Mouse (Mus musculus) kidney, adult 2 months (tissue): ENCODE measurements around the gene Tead1. TPM values are rescaled to one million over a fixed set of nuclear protein-coding genes. Genes with fewer than 3 reads are reported as not detected.

ENCODE experiments used
- DNase-seq: peaks from one replicate; pipeline ENCODE4 v3.0.0; 2021
- H3K27ac ChIP-seq: fragments of 200-500 bp; 2 replicates; pipeline ENCODE4 v1.5.1; 2012; ENCODE audit warnings: low read depth, low read length, control low read depth, inconsistent platforms; ENCODE audit not compliant: insufficient read depth
- H3K27me3 ChIP-seq: fragments of 200-500 bp; replicated peaks from 2 replicates; pipeline ENCODE4 v1.6.1; 2012; ENCODE audit warnings: mild to moderate bottlenecking, moderate library complexity, low read length, inconsistent platforms; ENCODE audit not compliant: control insufficient read depth, insufficient read depth
- H3K36me3 ChIP-seq: fragments of 200-500 bp; 2 replicates; pipeline ENCODE4 v1.6.1; 2012; ENCODE audit warnings: mild to moderate bottlenecking, moderate library complexity, low read length, inconsistent platforms; ENCODE audit not compliant: control insufficient read depth, insufficient read depth
- H3K4me1 ChIP-seq: fragments of 200-500 bp; 2 replicates; pipeline ENCODE4 v1.6.1; 2011; ENCODE audit warnings: low read length; ENCODE audit not compliant: control insufficient read depth, insufficient read depth
- H3K4me3 ChIP-seq: fragments of 200-500 bp; 2 replicates; pipeline ENCODE4 v1.5.1; 2011; ENCODE audit warnings: mild to moderate bottlenecking, low read depth, low read length, control low read depth; ENCODE audit not compliant: insufficient read depth
- CTCF ChIP-seq: fragments of 200-500 bp; conservative IDR thresholded peaks from 2 replicates; pipeline ENCODE4 v1.5.1; 2011; ENCODE audit warnings: low read depth, mild to moderate bottlenecking, control low read depth, low read length, moderate library complexity, mixed read lengths; ENCODE audit not compliant: insufficient read depth, insufficient read length
- POLR2A ChIP-seq: fragments of 200-500 bp; IDR thresholded peaks from one replicate; pipeline ENCODE4 v1.6.1; 2011; ENCODE audit warnings: low read depth, low read length, control low read depth
- WGBS: fragments of 180-500 bp; shearing (Covaris S2); methylation state at CpG from one replicate; pipeline ENCODE4 v1.1.7; 2018; 5-methylcytosine and 5-hydroxymethylcytosine counted together
- polyA plus RNA-seq: library from polyadenylated mRNA; depleted of rRNA; stranded (reverse); fragments of >200 nt; gene quantifications from 2 replicates; pipeline ENCODE4 v1.2.3, GENCODE M21; 2012

Gene Tead1
- polyA plus RNA-seq, 1 experiment = 14.7 TPM

GRCm38 (mm10) chr7:112748327-112748726 lies 69.2 kb downstream of the Tead1 start:
- Histone ChIP-seq H3K4me1 (peaks cover 23% of the 10 kb centered on the region), H3K27me3 (no peaks in the 10 kb centered on the region), H3K4me3 (no peak overlapping the region), H3K36me3 (no peaks in the 10 kb centered on the region), H3K27ac (no peak overlapping the region)
- no peak for DNase-seq
- TF ChIP-seq POLR2A = no peak
- no peak for TF ChIP-seq CTCF
- whole genome bisulfite sequencing = 85% methylated on average over 4 of the region's 4 CpGs

- Histone ChIP-seq H3K4me3 (no peak overlapping the region), H3K27me3 (no peaks in the 10 kb centered on the region), H3K36me3 (no peaks in the 10 kb centered on the region), H3K4me1 (peaks cover 26% of the 10 kb centered on the region; the same call in 1 of the 2 replicates), H3K27ac (no peak overlapping the region)
- no peak for TF ChIP-seq CTCF
- no peak for TF ChIP-seq POLR2A
- DNase-seq = no peak
- 88% methylated on average over 9 of the region's 9 CpGs for WGBS
Measured at GRCm38 (mm10) chr7:112750101-112750500, 71.0 kb downstream of the Tead1 start.

- no peak overlapping the region for H3K4me3 ChIP-seq
- WGBS = 97% methylated on average over 6 of the region's 6 CpGs
- H3K36me3 ChIP-seq = no peaks in the 10 kb centered on the region
- no peaks in the 10 kb centered on the region for H3K27me3 ChIP-seq
- TF ChIP-seq CTCF (no peak), POLR2A (no peak)
- peaks cover 16% of the 10 kb centered on the region; the same call in 1 of the 2 replicates for H3K4me1 ChIP-seq
- H3K27ac ChIP-seq = no peak overlapping the region
- DNase-seq = no peak
Measured at GRCm38 (mm10) chr7:112752311-112752710, 73.2 kb downstream of the Tead1 start.

- Histone ChIP-seq H3K27me3 (no peaks in the 10 kb centered on the region), H3K27ac (no peak overlapping the region), H3K4me3 (no peak overlapping the region), H3K4me1 (peaks cover 11% of the 10 kb centered on the region; the same call in 1 of the 2 replicates), H3K36me3 (no peaks in the 10 kb centered on the region)
- WGBS = 79% methylated on average over 6 of the region's 6 CpGs
- no peak for DNase-seq
- TF ChIP-seq CTCF = no peak
- no peak for TF ChIP-seq POLR2A
Measured at GRCm38 (mm10) chr7:112753314-112753713, 74.2 kb downstream of the Tead1 start.

GRCm38 (mm10) chr7:112759359-112759975 lies 80.3 kb downstream of the Tead1 start:
- H3K27ac ChIP-seq = no peak overlapping the region
- WGBS = 74% methylated on average over 23 of the region's 23 CpGs
- no peaks in the 10 kb centered on the region for H3K36me3 ChIP-seq
- peaks cover 47% of the 10 kb centered on the region for H3K4me1 ChIP-seq
- no peaks in the 10 kb centered on the region for H3K27me3 ChIP-seq
- no peak for TF ChIP-seq CTCF
- TF ChIP-seq POLR2A = no peak
- H3K4me3 ChIP-seq = no peak overlapping the region
- peak; percentile 36 for DNase-seq

- H3K27me3 ChIP-seq = no peaks in the 10 kb centered on the region
- WGBS = 78% methylated on average over 3 of the region's 3 CpGs
- H3K4me1 ChIP-seq = peaks cover 48% of the 10 kb centered on the region
- H3K27ac ChIP-seq = no peak overlapping the region
- DNase-seq = no peak
- TF ChIP-seq CTCF (no peak), POLR2A (no peak)
- H3K36me3 ChIP-seq = no peaks in the 10 kb centered on the region
- no peak overlapping the region for H3K4me3 ChIP-seq
Measured at GRCm38 (mm10) chr7:112760293-112760692, 81.2 kb downstream of the Tead1 start.

- Histone ChIP-seq H3K36me3 (no peaks in the 10 kb centered on the region), H3K27ac (0 out of 2 replicates have a peak overlapping the region, but pooled peaks have one; percentile 42), H3K4me1 (peaks cover 48% of the 10 kb centered on the region), H3K27me3 (no peaks in the 10 kb centered on the region), H3K4me3 (no peak overlapping the region)
- WGBS = 44% methylated on average over 8 of the region's 8 CpGs
- TF ChIP-seq CTCF (no peak), POLR2A (no peak)
- peak; percentile 57 for DNase-seq
Measured at GRCm38 (mm10) chr7:112760782-112761181, 81.7 kb downstream of the Tead1 start.
